Mouse (Mus musculus) ES-E14 (cell line): Measurements from ENCODE around the gene Ergic1. TPM values are rescaled to one million over a fixed set of nuclear protein-coding genes. Genes with fewer than 3 reads are reported as not detected.

Source experiments
- DNase-seq: peaks from one replicate; pipeline ENCODE4 v3.0.0-alpha.2; 2013; ENCODE audit warnings: low read depth, low spot score
- H3K27ac ChIP-seq: 2 replicates; pipeline ENCODE4 v1.5.1; 2012; ENCODE audit warnings: low read depth, mild to moderate bottlenecking, low read length, moderate library complexity, mixed read lengths; ENCODE audit not compliant: poor library complexity, insufficient read depth, severe bottlenecking
- H3K36me3 ChIP-seq: 2 replicates; pipeline ENCODE4 v1.6.1; 2012; ENCODE audit warnings: mild to moderate bottlenecking, low read length, moderate library complexity, mixed read lengths; ENCODE audit not compliant: control insufficient read depth, poor library complexity, insufficient read depth, severe bottlenecking
- H3K4me1 ChIP-seq, 2 experiments: fragments of 150-350 bp in 1 of 2; sonication (generic) in 1 of 2; 2 replicates each; pipeline ENCODE4 v1.6.1; 2012; ENCODE audit warnings: low read length in 2 of 2, mild to moderate bottlenecking in 1 of 2, mixed read lengths in 1 of 2; ENCODE audit not compliant: control insufficient read depth in 2 of 2, insufficient read depth in 2 of 2, poor library complexity in 1 of 2
- H3K4me3 ChIP-seq, 2 experiments: fragments of 150-350 bp in 1 of 2; sonication (generic) in 1 of 2; 2 replicates each; pipeline ENCODE4 v1.5.1; 2012; ENCODE audit warnings: low read length in 2 of 2, low read depth in 1 of 2, mild to moderate bottlenecking in 1 of 2, mixed read lengths in 1 of 2; ENCODE audit not compliant: insufficient read depth in 1 of 2, poor library complexity in 1 of 2, severe bottlenecking in 1 of 2
- H3K9ac ChIP-seq: 2 replicates; pipeline ENCODE4 v1.6.1; 2012; ENCODE audit warnings: low read depth, mild to moderate bottlenecking, low read length, mixed read lengths; ENCODE audit not compliant: poor library complexity, insufficient read depth, severe bottlenecking
- H3K9me3 ChIP-seq: fragments of 150-350 bp; sonication (generic); 2 replicates; pipeline ENCODE4 v1.6.1; 2012; ENCODE audit warnings: low read depth, mild to moderate bottlenecking, low read length; ENCODE audit not compliant: control insufficient read depth, insufficient read depth
- CHD2 ChIP-seq: IDR thresholded peaks from 2 replicates; pipeline ENCODE4 v1.6.1; 2014; ENCODE audit warnings: mild to moderate bottlenecking, low read depth, low read length, inconsistent platforms
- HCFC1 ChIP-seq: IDR thresholded peaks from 2 replicates; pipeline ENCODE4 v1.6.1; 2012; ENCODE audit warnings: low read length, inconsistent platforms, borderline replicate concordance; ENCODE audit not compliant: insufficient read depth
- MAFK ChIP-seq: IDR thresholded peaks from 2 replicates; pipeline ENCODE4 v1.6.1; 2014; ENCODE audit warnings: mild to moderate bottlenecking, low read depth, low read length, inconsistent platforms; ENCODE audit not compliant: insufficient read depth
- ZC3H11A ChIP-seq: IDR thresholded peaks from 2 replicates; pipeline ENCODE4 v1.6.1; 2012; ENCODE audit warnings: low read depth, mild to moderate bottlenecking, inconsistent platforms, low read length, borderline replicate concordance
- ZNF384 ChIP-seq: IDR thresholded peaks from 2 replicates; pipeline ENCODE4 v1.6.1; 2012; ENCODE audit warnings: low read depth, low read length, inconsistent platforms
- in situ Hi-C, 2 experiments: fragments of 600-800 bp; cut with MboI; formaldehyde crosslinking; loops; one replicate each; pipeline ENCODE4 v1.15.1; 2025; ENCODE audit warnings: low sequenced_read_pairs in 2 of 2, inconsistent platforms in 1 of 2; ENCODE audit not compliant: unreplicated experiment in 2 of 2
- total RNA-seq: library from RNA; depleted of rRNA; stranded (reverse); fragments of 300-350 nt; gene quantifications from 2 replicates; pipeline ENCODE4 v1.2.3, GENCODE M21; 2012

Gene Ergic1
- total RNA-seq, 1 experiment, result 97.5 TPM

GRCm38 (mm10) chr17:26584558-26585136 is 23.4 kb downstream of the Ergic1 start:
- TF ChIP-seq ZNF384 (no peak), ZC3H11A (no peak), CHD2 (no peak), MAFK (0 out of 2 replicates have a peak, but pooled peaks have one; percentile 44), HCFC1 (no peak; the same call in 1 of the 2 replicates)
- Histone ChIP-seq H3K9ac (no peak overlapping the region; the same call in 1 of the 2 replicates), H3K4me3 (peak overlapping the region in 1 of 2 experiments; percentile 25; a peak in 1 of 4 replicates), H3K4me1 (peaks cover 0 to 29% of the 10 kb centered on the region in 2 experiments; a peak in 1 of 4 replicates), H3K27ac (no peak overlapping the region), H3K9me3 (no peaks in the 10 kb centered on the region), H3K36me3 (no peaks in the 10 kb centered on the region)
- in situ Hi-C loops, result no loop called here
- no peak for DNase-seq

GRCm38 (mm10) chr17:26587961-26588487 is 26.7 kb downstream of the Ergic1 start:
- Histone ChIP-seq H3K27ac (no peak overlapping the region), H3K4me1 (peaks cover 0 to 21% of the 10 kb centered on the region in 2 experiments; a peak in 1 of 4 replicates), H3K9ac (no peak overlapping the region), H3K4me3 (no peak overlapping the region), H3K36me3 (no peaks in the 10 kb centered on the region; the same call in 1 of the 2 replicates), H3K9me3 (no peaks in the 10 kb centered on the region)
- DNase-seq, result no peak
- TF ChIP-seq HCFC1, result no peak
- no peak for TF ChIP-seq MAFK
- TF ChIP-seq CHD2, result no peak
- TF ChIP-seq ZNF384, result no peak
- TF ChIP-seq ZC3H11A, result no peak
- in situ Hi-C loops, result no loop called here

- Histone ChIP-seq H3K4me1 (peaks cover 8 to 21% of the 10 kb centered on the region in 2 experiments; a peak in 3 of 4 replicates), H3K9ac (no peak overlapping the region), H3K36me3 (no peaks in the 10 kb centered on the region; the same call in 1 of the 2 replicates), H3K4me3 (no peak overlapping the region), H3K27ac (no peak overlapping the region), H3K9me3 (no peaks in the 10 kb centered on the region)
- in situ Hi-C loops, result no loop called here
- TF ChIP-seq CHD2 (no peak), ZNF384 (no peak), HCFC1 (no peak), MAFK (no peak), ZC3H11A (no peak)
- no peak for DNase-seq
Observed at GRCm38 (mm10) chr17:26592510-26592909, 31.2 kb downstream of the Ergic1 start.

- Histone ChIP-seq H3K27ac (no peak overlapping the region), H3K4me1 (peaks cover 8 to 21% of the 10 kb centered on the region in 2 experiments; a peak in 3 of 4 replicates), H3K9me3 (no peaks in the 10 kb centered on the region), H3K4me3 (no peak overlapping the region), H3K36me3 (no peaks in the 10 kb centered on the region; the same call in 1 of the 2 replicates), H3K9ac (no peak overlapping the region)
- no peak for DNase-seq
- no peak for TF ChIP-seq ZC3H11A
- no peak for TF ChIP-seq MAFK
- TF ChIP-seq ZNF384, result no peak
- TF ChIP-seq CHD2, result no peak
- TF ChIP-seq HCFC1, result no peak
- in situ Hi-C loops, result no loop called here
Observed at GRCm38 (mm10) chr17:26593199-26593598, 31.9 kb downstream of the Ergic1 start.
